Comparison of ENCODE assay signal across 8 mouse cellular contexts in genomic region chr7:44383980-44384715, GRCm38 (mm10). TPM values are rescaled to one million over a fixed set of nuclear protein-coding genes. Genes with fewer than 3 reads are reported as not detected.
DNase-seq lines count a peak whose midpoint lies in the region; ATAC-seq lines count a peak whose summit lies in the region.

Syt3 (plus strand) TSS chr7:44384102.

- WGBS in hindbrain, embryonic 15.5 days = 1% methylated on average over 27 of the region's 33 CpGs

- peak within 1 kb of the TSS; percentile 78 for H3K27ac ChIP-seq in hindbrain, embryonic 15.5 days (replicated peaks)

- peak; percentile 91 for ATAC-seq in hindbrain, embryonic 15.5 days (ENCODE audit: low FRiP score, low read depth)
- no peak for ATAC-seq in erythroid progenitor cell, adult 5-6 weeks (replicated peaks; ENCODE audit: low FRiP score, poor library complexity, severe bottlenecking)

- no peaks in the 10 kb centered on the region for H3K36me3 ChIP-seq in hindbrain, embryonic 15.5 days

- H3K4me3 ChIP-seq in hindbrain, embryonic 15.5 days = peak within 1 kb of the TSS; percentile 67

- no peaks in the 10 kb centered on the region for H3K9me3 ChIP-seq in hindbrain, embryonic 15.5 days

- peaks cover 25% of the 10 kb centered on the region; the same call in 1 of the 2 replicates for H3K4me1 ChIP-seq in hindbrain, embryonic 15.5 days (replicated peaks)

- peak within 1 kb of the TSS; percentile 93 for H3K4me2 ChIP-seq in hindbrain, embryonic 15.5 days

- H3K27me3 ChIP-seq in hindbrain, embryonic 15.5 days = no peaks in the 10 kb centered on the region

- peak; percentile 42 for DNase-seq in T-cell, adult 2 months (ENCODE audit: low spot score)
- DNase-seq in cerebellum, postnatal 14 days = peak; percentile 87 to 92
- DNase-seq in frontal cortex, postnatal 25 days (ENCODE audit: low spot score in 2 of 2) = peak; percentile 67 to 70
- peak; percentile 78 for DNase-seq in layer of hippocampus, postnatal 36 days
- peak; percentile 65 for DNase-seq in lung, postnatal 14 days
- peak; percentile 80 for DNase-seq in retina, postnatal 1 day

- peak within 1 kb of the TSS; percentile 73 for H3K9ac ChIP-seq in hindbrain, embryonic 15.5 days

RNA-seq across cellular contexts. Expression of gene Syt3, which starts in this region (rescaled TPM):
- 58.9 and 68.8 TPM in 2 replicates for polyA plus RNA-seq in hindbrain, embryonic 15.5 days (2015; fragmentation: Nextera tagmentation; extraction: Ambion mirVana)
- total RNA-seq in layer of hippocampus, postnatal 36 days (2021) = 10 to 100 TPM; 84.8 to 92.0 TPM
- total RNA-seq in erythroid progenitor cell, adult 5-6 weeks (2015; ENCODE audit: low replicate concordance) = not detected in 2 replicates
- not detected in 2 replicates for total RNA-seq in erythroid progenitor cell, adult 5-6 weeks (2017; ENCODE audit: low replicate concordance)

Comparison
In these comparisons a context has a peak if more than half of its experiments do, and no peak if none do; other contexts are left out.
1. RNA of gene Syt3 (total RNA-seq): 84.8 to 92.0 TPM in layer of hippocampus, postnatal 36 days; not detected in erythroid progenitor cell, adult 5-6 weeks; every median in the first group is over 10 times any median in the second.
2. Peak in every context shown above with its lines, with median percentiles within 50 percentile points of each other: DNase-seq.